Mouse (Mus musculus) hindlimb bud, embryonic 11.5 days (tissue): ENCODE data around the gene Ptafr.
"Not testable (repeated sequence)": the region's sequence is repeated elsewhere in the genome, so short reads cannot be mapped to it uniquely, and the experiment has no call there.

Experiments used
- DNase-seq: peaks from one replicate; pipeline ENCODE4 v3.0.0-alpha.2; 2012; ENCODE audit warnings: low read depth, low spot score; ENCODE audit errors: extremely low spot score

Gene Ptafr

GRCm38 (mm10) chr4:132554653-132555052 lies 9.2 kb upstream of the Ptafr start:
- DNase-seq: no peak

DNA sequence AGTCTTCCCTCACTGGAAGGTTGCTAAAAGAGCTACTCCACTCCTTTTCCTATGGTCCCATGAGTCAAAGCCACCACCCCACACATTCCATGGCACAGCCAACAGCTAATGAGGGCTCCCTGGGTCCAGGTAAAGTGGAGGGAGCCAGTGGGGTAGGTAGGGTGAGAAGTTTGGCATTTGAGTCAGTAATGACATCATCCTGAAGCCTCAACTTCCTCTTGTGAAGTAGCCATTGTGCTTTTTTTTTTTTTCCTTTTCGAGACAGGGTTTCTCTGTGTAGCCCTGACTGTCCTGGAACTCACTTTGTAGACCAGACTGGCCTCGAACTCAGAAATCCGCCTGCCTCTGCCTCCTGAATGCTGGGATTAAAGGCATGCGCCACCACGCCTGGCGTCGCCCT lies 8.3 kb upstream of the Ptafr start:
- not testable (repeated sequence) for DNase-seq

- DNase-seq: no peak
Observed at GRCm38 (mm10) chr4:132563261-132563660, 606 bp upstream of the Ptafr start.

- no peak for DNase-seq
Observed at GRCm38 (mm10) chr4:132565089-132565747, 1.4 kb downstream of the Ptafr start.

DNA sequence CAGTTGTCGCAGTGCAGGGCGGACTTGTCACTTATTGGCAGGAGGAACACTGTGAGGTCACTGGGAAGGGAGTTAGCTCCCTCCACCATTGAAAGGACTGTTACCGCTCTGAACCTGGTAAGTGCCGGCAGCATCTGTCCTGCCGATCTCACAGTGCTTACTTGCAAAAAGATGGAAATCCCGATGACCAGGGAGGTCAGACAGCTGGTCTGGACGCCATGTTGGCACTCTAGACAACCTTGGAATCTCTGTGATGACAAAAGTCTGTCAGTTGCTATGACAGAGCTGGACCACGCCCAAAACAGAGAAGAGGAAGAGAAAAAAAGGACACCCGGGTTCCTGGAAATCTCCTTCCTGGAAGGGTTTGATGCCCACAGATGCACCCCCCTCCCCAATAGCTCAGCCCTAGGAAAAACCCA lies 3.5 kb downstream of the Ptafr start:
- no peak for DNase-seq

GRCm38 (mm10) chr4:132569115-132569514 lies 5.2 kb downstream of the Ptafr start:
- no peak for DNase-seq

DNA sequence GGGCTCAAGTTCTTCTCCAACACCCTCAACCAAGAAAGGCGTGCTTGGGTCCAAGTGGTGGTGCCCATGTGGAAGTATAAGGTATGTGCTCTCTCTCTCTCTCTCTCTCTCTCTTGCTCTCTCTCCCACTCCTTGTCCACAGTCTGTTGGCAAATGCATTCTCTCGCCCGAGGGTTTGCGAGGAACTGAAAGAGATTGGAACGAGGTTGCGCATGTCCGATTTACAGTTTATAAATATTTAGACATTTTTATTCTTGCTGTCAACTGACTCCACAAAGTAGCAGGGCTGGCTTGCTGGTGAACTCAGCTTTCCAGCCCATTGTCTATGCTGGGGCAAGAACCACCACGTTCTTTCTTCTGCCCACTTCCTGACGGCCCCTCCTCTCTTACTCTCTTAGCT lies 7.3 kb downstream of the Ptafr start:
- no peak for DNase-seq

DNA sequence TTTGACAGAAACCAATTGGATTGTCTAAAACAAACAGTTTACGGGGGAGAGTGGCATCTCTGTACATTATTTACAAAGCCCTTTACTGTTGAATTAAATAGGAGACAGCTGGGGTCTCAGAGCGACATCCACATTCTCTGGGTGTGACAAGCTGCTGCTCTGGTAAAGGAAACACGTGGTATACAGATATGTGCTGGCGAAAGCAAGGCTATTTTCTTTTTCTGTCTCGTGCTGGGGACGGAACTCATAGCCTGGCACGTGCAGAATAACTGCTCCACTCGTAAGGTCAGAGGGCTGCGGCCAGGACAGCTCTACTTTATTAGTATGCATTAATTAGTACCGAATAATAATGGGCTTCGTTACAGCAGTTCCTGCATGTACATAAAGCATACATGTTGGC lies 9.5 kb downstream of the Ptafr start:
- no peak for DNase-seq

GRCm38 (mm10) chr4:132574809-132575347 lies 11.0 kb downstream of the Ptafr start:
- DNase-seq: no peak

DNA sequence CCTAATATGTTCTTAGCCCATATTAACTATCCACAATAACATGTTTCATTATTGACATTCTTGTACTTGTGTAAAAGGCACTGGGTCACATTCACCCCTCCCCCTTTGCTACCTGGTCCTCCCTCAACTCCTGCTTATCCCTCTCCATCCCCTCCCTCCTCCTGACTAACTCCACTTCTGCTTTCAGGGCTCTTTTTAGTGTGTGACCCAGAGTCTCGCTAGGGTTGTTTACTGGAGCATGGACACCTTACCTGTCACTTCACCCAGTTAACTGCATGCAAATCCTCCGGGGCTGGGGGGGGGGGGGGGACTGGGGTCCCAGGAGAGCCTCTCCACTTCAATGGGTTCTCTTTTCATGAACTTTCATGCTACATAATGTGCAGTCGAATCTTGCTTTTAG lies 19.9 kb downstream of the Ptafr start:
- DNase-seq: no peak

DNA sequence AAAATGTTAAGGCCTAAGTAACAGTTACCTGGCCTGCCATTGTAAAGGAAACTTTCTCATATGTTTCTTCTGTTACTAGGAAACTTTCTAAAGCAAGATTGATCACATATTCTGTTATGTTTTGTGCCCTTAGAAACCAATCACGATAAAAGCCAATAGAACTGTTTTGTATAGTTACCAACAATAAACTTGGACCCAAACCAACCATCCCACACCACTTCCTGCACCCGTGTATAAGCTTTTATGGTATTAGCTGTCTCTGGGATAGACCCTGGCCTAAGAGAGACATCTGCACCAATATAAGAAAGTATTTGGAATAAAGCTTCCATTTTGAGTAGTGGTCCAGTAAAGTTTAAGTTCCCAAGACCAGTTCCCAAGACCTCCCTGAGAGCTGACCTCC lies 21.1 kb downstream of the Ptafr start:
- DNase-seq: no peak

DNA sequence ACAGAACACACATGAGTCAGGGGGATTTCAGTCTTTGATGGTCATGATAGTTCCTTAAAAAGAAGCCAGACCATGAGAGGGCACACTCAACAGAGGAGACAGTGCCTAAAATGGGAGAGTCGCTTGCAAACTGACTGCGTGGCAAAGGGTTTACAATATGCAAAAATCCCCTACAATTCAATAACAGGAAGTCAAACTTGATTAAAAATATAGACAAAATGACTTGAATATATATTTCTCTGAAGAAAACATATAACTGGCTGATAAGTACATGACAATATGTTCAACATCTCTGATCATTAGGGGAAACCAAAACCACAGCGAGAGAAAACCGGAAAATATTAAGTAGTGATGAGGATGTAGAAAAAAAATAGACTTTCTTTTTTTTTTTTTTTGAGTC lies 22.4 kb downstream of the Ptafr start:
- no peak for DNase-seq

GRCm38 (mm10) chr4:132588512-132588911 lies 24.6 kb downstream of the Ptafr start:
- DNase-seq: no peak

DNA sequence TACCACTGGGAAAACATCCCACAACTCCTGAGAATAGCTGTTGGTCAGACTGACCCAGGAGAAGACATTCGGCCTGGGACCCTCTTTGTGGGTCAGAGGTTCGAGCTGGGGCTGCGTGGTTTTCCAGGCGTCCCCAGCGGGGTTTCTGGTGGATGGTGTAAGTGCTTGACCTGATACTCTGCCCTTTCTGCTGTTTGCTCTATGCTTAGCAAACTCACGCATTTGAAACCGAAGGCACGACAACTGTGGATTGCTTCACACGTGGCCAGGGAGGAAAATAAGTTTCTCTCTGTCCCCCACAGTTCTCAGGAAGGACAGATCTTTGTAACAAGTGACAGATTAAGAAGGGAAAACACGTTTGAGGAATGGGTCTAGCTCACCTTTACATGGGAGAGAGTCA lies 26.8 kb downstream of the Ptafr start:
- no peak for DNase-seq

DNA sequence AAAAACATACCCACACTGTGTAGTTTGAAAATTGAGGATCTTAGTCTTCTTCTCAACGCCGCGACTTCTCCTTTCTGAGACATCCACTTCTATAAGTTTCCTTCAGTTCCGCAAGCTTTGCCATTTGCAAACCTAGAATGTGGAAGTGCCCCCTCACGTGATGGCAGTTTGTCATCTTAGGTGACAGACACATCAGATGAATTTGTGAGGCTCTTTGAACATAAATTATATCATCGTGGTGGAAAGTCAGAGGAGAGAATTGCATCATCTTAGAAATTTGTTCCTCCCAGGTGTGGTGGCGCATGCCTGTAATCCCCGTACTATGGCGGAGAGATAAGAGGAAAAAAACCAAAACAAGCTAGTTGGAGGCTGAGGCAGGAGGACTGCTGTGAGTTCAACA lies 29.1 kb downstream of the Ptafr start:
- no peak for DNase-seq

DNA sequence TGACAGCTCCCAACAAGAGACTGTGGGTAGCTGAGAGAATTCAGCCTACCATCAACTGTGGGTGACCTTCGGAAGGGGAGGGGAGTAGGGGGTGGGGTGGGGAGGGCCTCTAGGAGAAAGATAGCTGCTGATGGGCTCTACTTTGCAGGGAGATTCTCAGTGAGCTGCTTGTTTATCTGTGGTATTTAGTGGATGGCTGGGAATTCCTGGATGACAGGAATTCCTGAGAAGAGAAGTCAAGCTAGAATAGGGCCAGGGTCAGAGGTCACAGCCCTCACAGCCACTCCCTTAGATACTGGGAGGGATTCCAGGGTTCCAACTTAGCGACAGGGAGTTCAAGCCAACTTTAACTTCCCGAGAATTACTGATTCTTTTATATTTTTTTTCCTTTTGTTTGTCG lies 30.3 kb downstream of the Ptafr start:
- DNase-seq: no peak

DNA sequence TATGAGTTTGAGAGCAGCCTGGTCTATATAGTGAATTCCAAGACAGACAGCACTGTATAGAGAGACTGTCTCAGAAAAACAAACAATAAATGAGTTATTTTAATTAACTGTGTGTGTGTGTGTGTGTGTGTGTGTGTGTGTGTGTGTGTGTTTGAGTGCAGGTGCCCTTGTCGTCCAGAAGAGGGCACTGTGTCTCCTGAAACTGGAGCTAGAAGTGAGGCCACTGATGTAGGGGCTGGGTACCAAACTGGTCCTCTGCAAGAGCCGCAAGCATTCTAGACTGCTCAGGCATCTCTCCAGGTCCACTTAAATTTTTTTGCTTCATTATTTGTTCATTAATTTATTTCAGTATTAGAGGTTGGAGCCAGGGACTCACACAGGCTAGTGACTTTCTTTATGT lies 35.0 kb downstream of the Ptafr start:
- no peak for DNase-seq

DNA sequence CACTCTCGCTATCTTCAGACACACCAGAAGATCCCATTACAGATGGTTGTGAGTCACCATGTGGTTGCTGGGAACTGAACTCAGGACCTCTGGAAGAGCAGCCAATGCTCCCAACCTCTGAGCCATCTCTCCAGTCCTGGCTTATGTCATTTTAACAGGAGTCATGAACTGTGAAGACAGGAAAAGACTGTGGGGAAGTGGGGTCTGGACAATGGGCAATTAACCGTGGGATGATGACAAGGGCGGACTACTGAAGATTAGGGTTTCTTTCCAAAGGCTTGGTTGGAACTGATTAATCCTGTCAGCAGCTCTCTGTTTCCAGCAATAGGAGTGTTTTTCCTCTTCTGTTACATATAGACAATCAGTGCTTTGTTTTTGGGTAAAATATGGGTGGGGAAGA lies 35.9 kb downstream of the Ptafr start:
- no peak for DNase-seq

GRCm38 (mm10) chr4:132600465-132600864 lies 36.6 kb downstream of the Ptafr start:
- no peak for DNase-seq

- DNase-seq: not testable (repeated sequence)
Observed at GRCm38 (mm10) chr4:132601242-132601641, 37.4 kb downstream of the Ptafr start.

GRCm38 (mm10) chr4:132603468-132603867 lies 39.6 kb downstream of the Ptafr start:
- DNase-seq: no peak

DNA sequence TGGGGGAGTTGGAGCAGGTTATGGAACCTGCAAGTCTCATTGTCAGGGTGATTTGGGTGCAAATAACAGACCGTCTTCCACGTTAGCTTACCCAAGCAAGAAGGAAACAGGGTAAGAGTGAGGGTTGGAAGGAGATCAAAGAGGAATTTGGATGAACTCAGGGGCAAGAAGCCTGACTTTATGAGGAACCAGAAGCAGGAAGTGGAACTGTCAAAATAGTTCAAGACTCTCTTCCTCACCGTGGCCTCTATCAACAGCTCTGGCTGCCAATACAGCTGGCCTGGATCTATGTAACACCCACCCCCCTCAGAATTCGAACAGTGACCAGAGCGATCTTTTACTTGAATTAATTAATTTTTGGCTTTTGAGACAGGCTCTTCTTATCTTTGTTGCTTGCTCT lies 41.9 kb downstream of the Ptafr start:
- no peak for DNase-seq

DNA sequence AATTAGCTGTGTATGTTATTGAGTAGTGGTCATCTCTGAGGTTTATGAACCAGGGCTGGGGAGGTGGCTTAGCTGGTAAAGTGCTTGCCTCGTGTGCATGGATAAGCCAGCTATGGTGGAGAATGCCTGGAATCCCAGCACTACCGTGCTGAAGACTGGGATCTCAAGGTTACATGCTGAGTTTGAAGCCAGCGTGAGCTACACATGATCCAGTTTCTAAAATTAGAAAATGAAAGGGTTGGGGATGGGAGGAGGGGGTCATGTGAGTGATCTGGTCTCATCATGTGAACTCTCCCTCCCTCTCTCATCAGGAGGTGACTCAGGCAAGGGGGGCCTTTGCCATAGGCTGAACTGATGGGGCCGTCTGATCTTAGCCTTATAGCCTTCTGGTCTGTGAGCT lies 44.3 kb downstream of the Ptafr start:
- no peak for DNase-seq
